Mouse (Mus musculus): ENCODE results near the gene Ddx19b.
A peak's percentile ranks its signal among the peaks of the same experiment; 100 is the strongest.
"Not testable (repeated sequence)": the region's sequence is repeated elsewhere in the genome, so short reads cannot be mapped to it uniquely, and the experiment has no call there.

Ddx19b gene

GRCm38 (mm10) chr8:110959906-110960305 is 71.6 kb downstream of the Ddx19b start:
- DNase-seq: no peak

- no peak for DNase-seq
These were observed 72.3 kb downstream of the Ddx19b start for GRCm38 (mm10) chr8:110959071-110959780.

GRCm38 (mm10) chr8:110958553-110958952 is 73.0 kb downstream of the Ddx19b start:
- not testable (repeated sequence) for DNase-seq

GRCm38 (mm10) chr8:110958135-110958534 is 73.4 kb downstream of the Ddx19b start:
- DNase-seq: no peak

GRCm38 (mm10) chr8:110957471-110957870 is 74.1 kb downstream of the Ddx19b start:
- DNase-seq: no peak

GRCm38 (mm10) chr8:110956619-110957450 is 74.7 kb downstream of the Ddx19b start:
- DNase-seq: no peak

GRCm38 (mm10) chr8:110954776-110955175 is 76.8 kb downstream of the Ddx19b start:
- DNase-seq: peak; percentile 36 to 63
